Mouse (Mus musculus) myocyte (in vitro differentiated cells): Measurements from ENCODE around the gene Sptbn4. TPM values are rescaled to one million over a fixed set of nuclear protein-coding genes. Genes with fewer than 3 reads are reported as not detected.

Source experiments
- H3K27me3 ChIP-seq: one replicate; pipeline ENCODE4 v1.6.1; 2011; ENCODE audit not compliant: control insufficient read depth, insufficient read depth, insufficient read length
- H3K36me3 ChIP-seq: one replicate; pipeline ENCODE4 v1.6.1; 2011; ENCODE audit not compliant: control insufficient read depth, insufficient read depth
- H3K4me2 ChIP-seq: one replicate; pipeline ENCODE4 v1.6.1; 2011; ENCODE audit warnings: low read depth, control low read depth
- H3K4me3 ChIP-seq: one replicate; pipeline ENCODE4 v1.5.1; 2011; ENCODE audit warnings: mild to moderate bottlenecking, control low read depth, moderate library complexity
- H3K79me2 ChIP-seq: one replicate; pipeline ENCODE4 v1.6.1; 2011; ENCODE audit not compliant: control insufficient read depth, insufficient read depth
- H3ac ChIP-seq: one replicate; pipeline ENCODE4 v1.6.1; 2011; ENCODE audit not compliant: control insufficient read depth, insufficient read length
- CEBPB ChIP-seq: IDR thresholded peaks from 2 replicates; pipeline ENCODE4 v1.6.1; 2011; ENCODE audit warnings: mild to moderate bottlenecking, moderate library complexity; ENCODE audit not compliant: poor library complexity, insufficient read depth, severe bottlenecking
- E2F4 ChIP-seq: IDR thresholded peaks from one replicate; pipeline ENCODE4 v1.6.1; 2011; ENCODE audit warnings: mild to moderate bottlenecking, control low read depth, moderate library complexity; ENCODE audit not compliant: insufficient read depth
- MAX ChIP-seq: IDR thresholded peaks from one replicate; pipeline ENCODE4 v1.6.1; 2011; ENCODE audit warnings: low read depth, mild to moderate bottlenecking, control low read depth
- MYOD1 ChIP-seq, 3 experiments: IDR thresholded peaks; one replicate each; pipeline ENCODE4 v1.6.1; 2011; ENCODE audit warnings: control low read depth in 2 of 3, low read depth in 2 of 3, mild to moderate bottlenecking in 2 of 3, moderate library complexity in 1 of 3; ENCODE audit not compliant: insufficient read length in 2 of 3, control insufficient read depth in 1 of 3
- MYOG ChIP-seq, 3 experiments: IDR thresholded peaks; one replicate each; pipeline ENCODE4 v1.6.1; 2011; ENCODE audit warnings: control low read depth in 2 of 3, low read depth in 2 of 3, mild to moderate bottlenecking in 2 of 3; ENCODE audit not compliant: insufficient read length in 2 of 3, control insufficient read depth in 1 of 3, insufficient read depth in 1 of 3
- POLR2A ChIP-seq: IDR thresholded peaks from one replicate; pipeline ENCODE4 v1.6.1; 2011; ENCODE audit warnings: low read depth, mild to moderate bottlenecking, control low read depth, moderate library complexity; ENCODE audit not compliant: insufficient read length
- POLR2AphosphoS2 ChIP-seq: IDR thresholded peaks from one replicate; pipeline ENCODE4 v1.6.1; 2011; ENCODE audit warnings: low read depth, control low read depth; ENCODE audit not compliant: insufficient read length
- REST ChIP-seq: IDR thresholded peaks from one replicate; pipeline ENCODE4 v1.6.1; 2011; ENCODE audit warnings: mild to moderate bottlenecking, control low read depth, moderate library complexity; ENCODE audit not compliant: insufficient read depth, insufficient read length
- SRF ChIP-seq: IDR thresholded peaks from one replicate; pipeline ENCODE4 v1.6.1; 2011; ENCODE audit warnings: low read depth; ENCODE audit not compliant: control insufficient read depth, insufficient read length
- TCF12 ChIP-seq: IDR thresholded peaks from one replicate; pipeline ENCODE4 v1.6.1; 2011; ENCODE audit warnings: mild to moderate bottlenecking, control low read depth; ENCODE audit not compliant: poor library complexity, insufficient read depth, severe bottlenecking
- TCF3 ChIP-seq: IDR thresholded peaks from one replicate; pipeline ENCODE4 v1.6.1; 2011; ENCODE audit warnings: low read depth, control low read depth; ENCODE audit not compliant: insufficient read length
- USF1 ChIP-seq: IDR thresholded peaks from one replicate; pipeline ENCODE4 v1.6.1; 2011; ENCODE audit warnings: low read depth, mild to moderate bottlenecking, control low read depth, moderate library complexity
- polyA plus RNA-seq: library from polyadenylated mRNA; unstranded; fragments of >200 nt; fragmentation: generic; extraction: Trizol; gene quantifications from one replicate; pipeline ENCODE4 v1.2.1, GENCODE M21; 2012; ENCODE audit warnings: missing spikeins

Sptbn4 gene
- polyA plus RNA-seq, 1 experiment = 0.17 TPM

GRCm38 (mm10) chr7:27475596-27475995 lies 28.1 kb upstream of the Sptbn4 start:
- Histone ChIP-seq H3K79me2 (peaks cover 26% of the 10 kb centered on the region), H3K36me3 (peaks cover 9% of the 10 kb centered on the region), H3K4me3 (peak overlapping the region; percentile 99), H3K4me2 (peak overlapping the region; percentile 79), H3K27me3 (no peaks in the 10 kb centered on the region), H3ac (no peak overlapping the region)
- no peak for TF ChIP-seq CEBPB
- TF ChIP-seq MAX = no peak
- TF ChIP-seq USF1 = no peak
- no peak for TF ChIP-seq REST
- no peak for TF ChIP-seq POLR2A
- no peak for TF ChIP-seq TCF12

- Histone ChIP-seq H3K79me2 (peaks cover 26% of the 10 kb centered on the region), H3K36me3 (peaks cover 9% of the 10 kb centered on the region), H3K4me3 (peak overlapping the region; percentile 99), H3K27me3 (no peaks in the 10 kb centered on the region), H3K4me2 (peak overlapping the region; percentile 79), H3ac (no peak overlapping the region)
- no peak for TF ChIP-seq TCF12
- TF ChIP-seq POLR2A = peak; percentile 39
- peak; percentile 9 for TF ChIP-seq SRF
- TF ChIP-seq MYOD1 (IDR thresholded peaks at IDR 0.05; ENCODE audit: control insufficient read depth in 1 of 3, insufficient read length in 2 of 3, low read depth in 2 of 3) = peak in 1 of 3 experiments; percentile 61
- peak; percentile 76 for TF ChIP-seq POLR2AphosphoS2
- peak in 2 of 3 experiments; percentile 21 to 72 for TF ChIP-seq MYOG (IDR thresholded peaks at IDR 0.05; ENCODE audit: control insufficient read depth in 1 of 3, insufficient read depth in 1 of 3, insufficient read length in 2 of 3, low read depth in 2 of 3)
- TF ChIP-seq CEBPB = no peak
These were observed 27.0 kb upstream of the Sptbn4 start for GRCm38 (mm10) chr7:27474490-27474954.

GRCm38 (mm10) chr7:27473835-27474489 lies 26.5 kb upstream of the Sptbn4 start:
- peaks cover 9% of the 10 kb centered on the region for H3K36me3 ChIP-seq
- peak overlapping the region; percentile 99 for H3K4me3 ChIP-seq
- peaks cover 26% of the 10 kb centered on the region for H3K79me2 ChIP-seq
- H3K27me3 ChIP-seq = no peaks in the 10 kb centered on the region
- peak overlapping the region; percentile 69 for H3ac ChIP-seq
- TF ChIP-seq REST (no peak), POLR2A (peak; percentile 86), SRF (no peak), POLR2AphosphoS2 (peak; percentile 75)
- peak overlapping the region; percentile 78 for H3K4me2 ChIP-seq

GRCm38 (mm10) chr7:27473156-27473834 lies 25.8 kb upstream of the Sptbn4 start, which contains the start of gene Sertad3:
Gene Sertad3, plus strand, starts transcription at chr7:27473768.
- no peaks in the 10 kb centered on the region for H3K27me3 ChIP-seq
- H3K79me2 ChIP-seq = peaks cover 25% of the 10 kb centered on the region
- peaks cover 9% of the 10 kb centered on the region for H3K36me3 ChIP-seq
- peak within 1 kb of the TSS; percentile 69 for H3ac ChIP-seq
- TF ChIP-seq MYOG (IDR thresholded peaks at IDR 0.05; ENCODE audit: control insufficient read depth in 1 of 3, insufficient read depth in 1 of 3, insufficient read length in 2 of 3, low read depth in 2 of 3) (peak in 1 of 3 experiments; percentile 15), CEBPB (no peak), TCF3 (no peak), MYOD1 (IDR thresholded peaks at IDR 0.05; ENCODE audit: control insufficient read depth in 1 of 3, insufficient read length in 2 of 3, low read depth in 2 of 3) (peak in 1 of 3 experiments; percentile 23), POLR2A (peak; percentile 46), REST (no peak), POLR2AphosphoS2 (peak; percentile 40), TCF12 (no peak), MAX (no peak)
- peak within 1 kb of the TSS; percentile 86 for H3K4me2 ChIP-seq
- peak within 1 kb of the TSS; percentile 99 for H3K4me3 ChIP-seq

- peaks cover 9% of the 10 kb centered on the region for H3K36me3 ChIP-seq
- H3ac ChIP-seq = no peak overlapping the region
- no peaks in the 10 kb centered on the region for H3K27me3 ChIP-seq
- peaks cover 21% of the 10 kb centered on the region for H3K79me2 ChIP-seq
- peak overlapping the region; percentile 86 for H3K4me2 ChIP-seq
- peak overlapping the region; percentile 99 for H3K4me3 ChIP-seq
- no peak for TF ChIP-seq POLR2A
- TF ChIP-seq CEBPB = no peak
- no peak for TF ChIP-seq USF1
- TF ChIP-seq SRF = no peak
- TF ChIP-seq TCF3 = no peak
- TF ChIP-seq POLR2AphosphoS2 = no peak
- no peak for TF ChIP-seq MYOD1 (IDR thresholded peaks at IDR 0.05; ENCODE audit: control insufficient read depth in 1 of 3, insufficient read length in 2 of 3, low read depth in 2 of 3)
- no peak for TF ChIP-seq MAX
- TF ChIP-seq REST = no peak
- TF ChIP-seq E2F4 = no peak
These were observed 25.1 kb upstream of the Sptbn4 start for GRCm38 (mm10) chr7:27472596-27472995.
